Mouse (Mus musculus): Measurements from ENCODE around the gene Gm45213. TPM values are rescaled to one million over a fixed set of nuclear protein-coding genes. Genes with fewer than 3 reads are reported as not detected.

Gene Gm45213
- total RNA-seq (2014; fragmentation: Nextera tagmentation) (not detected in 2 replicates), total RNA-seq (2017) (not detected in 2 replicates), polyA plus RNA-seq (2012) (not detected in 2 replicates)

- ATAC-seq (ENCODE audit: extremely low read depth, insufficient number of reproducible peaks, low FRiP score, poor library complexity, severe bottlenecking) = no peak
- Histone ChIP-seq H3K27me3 (ENCODE audit: insufficient read depth, low read length) (peaks cover 47% of the 10 kb centered on the region), H3K4me1 (ENCODE audit: insufficient read depth, low read depth, low read length) (no peaks in the 10 kb centered on the region), H3K36me3 (replicated peaks) (no peaks in the 10 kb centered on the region), H3K9me3 (replicated peaks) (no peaks in the 10 kb centered on the region), H3K4me3 (ENCODE audit: low read depth, low read length) (no peak within 1 kb of the TSS)
- TF ChIP-seq GATA2 (IDR thresholded peaks at IDR 0.05; ENCODE audit: borderline replicate concordance, low read depth, low read length) (no peak), GATA1 (IDR thresholded peaks at IDR 0.05; ENCODE audit: borderline replicate concordance, low read length) (no peak), CTCF (IDR thresholded peaks at IDR 0.05; ENCODE audit: low read depth, low read length) (no peak), TAL1 (conservative IDR thresholded peaks at IDR 0.05; ENCODE audit: low read depth, low read length) (no peak), POLR2AphosphoS5 (IDR thresholded peaks at IDR 0.05; ENCODE audit: insufficient replicate concordance, low read depth, low read length) (no peak)
- no peak for DNase-seq (ENCODE audit: low spot score)
Observed at GRCm38 (mm10) chr7:66043552-66044459, at the start of gene Gm45213. Gene Gm45213, plus strand, starts transcription at chr7:66043602.

DNA sequence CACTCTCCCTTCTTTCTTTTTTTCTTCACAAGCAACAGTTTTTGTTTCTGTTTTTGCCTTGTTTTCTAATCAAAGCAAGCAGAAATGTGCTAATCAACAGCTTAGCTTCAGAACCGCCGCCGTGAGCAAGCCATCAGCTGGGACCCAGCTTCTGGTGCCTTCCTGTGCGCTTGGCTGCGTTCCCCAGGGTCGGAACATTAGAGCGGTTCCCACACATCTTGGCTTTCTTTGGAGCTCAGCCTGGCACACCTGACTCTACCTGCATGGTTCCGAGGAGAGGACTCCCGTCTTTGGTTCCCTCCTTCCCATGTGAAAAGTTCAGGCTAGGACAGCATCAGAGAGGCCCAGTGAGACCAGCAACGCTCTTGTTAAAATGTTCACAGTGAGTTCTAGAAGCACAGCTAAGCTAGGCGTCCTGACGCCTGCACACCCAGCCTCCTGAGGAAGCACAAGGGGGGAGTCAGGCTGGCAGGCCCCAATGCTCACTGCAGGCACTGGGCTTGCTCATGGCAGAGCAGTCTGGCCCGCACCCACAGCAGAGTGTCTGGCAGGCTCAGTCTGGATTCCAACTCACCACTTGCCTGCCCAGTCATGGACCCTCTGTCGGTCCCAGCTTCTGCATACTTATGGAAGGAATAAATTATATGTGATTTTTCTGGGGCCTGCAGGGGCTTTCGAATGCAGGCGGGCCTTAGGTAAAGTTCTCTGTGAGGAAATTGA, 42.2 kb upstream of the Gm45213 start:
- Histone ChIP-seq H3K9me3 (replicated peaks) (no peaks in the 10 kb centered on the region), H3K27me3 (ENCODE audit: insufficient read depth, low read length) (peaks cover 2% of the 10 kb centered on the region; the same call in 1 of the 2 replicates), H3K4me1 (ENCODE audit: insufficient read depth, low read depth, low read length) (no peaks in the 10 kb centered on the region), H3K4me3 (ENCODE audit: low read depth, low read length) (no peak overlapping the region), H3K36me3 (replicated peaks) (no peaks in the 10 kb centered on the region)
- TF ChIP-seq GATA1 (IDR thresholded peaks at IDR 0.05; ENCODE audit: borderline replicate concordance, low read length) (no peak), TAL1 (conservative IDR thresholded peaks at IDR 0.05; ENCODE audit: low read depth, low read length) (no peak)
- no peak for DNase-seq (ENCODE audit: low spot score)
- no peak for ATAC-seq (ENCODE audit: extremely low read depth, insufficient number of reproducible peaks, low FRiP score, poor library complexity, severe bottlenecking)

GRCm38 (mm10) chr7:66001797-66002196, 41.6 kb upstream of the Gm45213 start:
- H3K9me3 ChIP-seq (replicated peaks) = no peaks in the 10 kb centered on the region
- DNase-seq (ENCODE audit: low spot score) (no peak), ATAC-seq (ENCODE audit: extremely low read depth, insufficient number of reproducible peaks, low FRiP score, poor library complexity, severe bottlenecking) (no peak)
- H3K4me1 ChIP-seq (ENCODE audit: insufficient read depth, low read depth, low read length) = no peaks in the 10 kb centered on the region
- TF ChIP-seq POLR2AphosphoS5 (IDR thresholded peaks at IDR 0.05; ENCODE audit: insufficient replicate concordance, low read depth, low read length) (no peak), GATA2 (IDR thresholded peaks at IDR 0.05; ENCODE audit: borderline replicate concordance, low read depth, low read length) (no peak), CTCF (IDR thresholded peaks at IDR 0.05; ENCODE audit: low read depth, low read length) (no peak), GATA1 (IDR thresholded peaks at IDR 0.05; ENCODE audit: borderline replicate concordance, low read length) (no peak), TAL1 (conservative IDR thresholded peaks at IDR 0.05; ENCODE audit: low read depth, low read length) (no peak)
- no peaks in the 10 kb centered on the region for H3K36me3 ChIP-seq (replicated peaks)
- H3K4me3 ChIP-seq (ENCODE audit: low read depth, low read length) = no peak overlapping the region
- peaks cover 2% of the 10 kb centered on the region; the same call in 1 of the 2 replicates for H3K27me3 ChIP-seq (ENCODE audit: insufficient read depth, low read length)

- ATAC-seq (ENCODE audit: extremely low read depth, insufficient number of reproducible peaks, low FRiP score, poor library complexity, severe bottlenecking) (no peak), DNase-seq (ENCODE audit: low spot score) (no peak)
- peaks cover 2% of the 10 kb centered on the region; the same call in 1 of the 2 replicates for H3K27me3 ChIP-seq (ENCODE audit: insufficient read depth, low read length)
- H3K9me3 ChIP-seq (replicated peaks) = no peaks in the 10 kb centered on the region
- H3K4me1 ChIP-seq (ENCODE audit: insufficient read depth, low read depth, low read length) = no peaks in the 10 kb centered on the region
- no peak overlapping the region for H3K4me3 ChIP-seq (ENCODE audit: low read depth, low read length)
- no peak for TF ChIP-seq CTCF (IDR thresholded peaks at IDR 0.05; ENCODE audit: low read depth, low read length)
- no peak for TF ChIP-seq GATA1 (IDR thresholded peaks at IDR 0.05; ENCODE audit: borderline replicate concordance, low read length)
- TF ChIP-seq POLR2AphosphoS5 (IDR thresholded peaks at IDR 0.05; ENCODE audit: insufficient replicate concordance, low read depth, low read length) = no peak
- TF ChIP-seq TAL1 (conservative IDR thresholded peaks at IDR 0.05; ENCODE audit: low read depth, low read length) = no peak
- TF ChIP-seq GATA2 (IDR thresholded peaks at IDR 0.05; ENCODE audit: borderline replicate concordance, low read depth, low read length) = no peak
- H3K36me3 ChIP-seq (replicated peaks) = no peaks in the 10 kb centered on the region
Observed at GRCm38 (mm10) chr7:66003447-66003846, 40.0 kb upstream of the Gm45213 start.

DNA sequence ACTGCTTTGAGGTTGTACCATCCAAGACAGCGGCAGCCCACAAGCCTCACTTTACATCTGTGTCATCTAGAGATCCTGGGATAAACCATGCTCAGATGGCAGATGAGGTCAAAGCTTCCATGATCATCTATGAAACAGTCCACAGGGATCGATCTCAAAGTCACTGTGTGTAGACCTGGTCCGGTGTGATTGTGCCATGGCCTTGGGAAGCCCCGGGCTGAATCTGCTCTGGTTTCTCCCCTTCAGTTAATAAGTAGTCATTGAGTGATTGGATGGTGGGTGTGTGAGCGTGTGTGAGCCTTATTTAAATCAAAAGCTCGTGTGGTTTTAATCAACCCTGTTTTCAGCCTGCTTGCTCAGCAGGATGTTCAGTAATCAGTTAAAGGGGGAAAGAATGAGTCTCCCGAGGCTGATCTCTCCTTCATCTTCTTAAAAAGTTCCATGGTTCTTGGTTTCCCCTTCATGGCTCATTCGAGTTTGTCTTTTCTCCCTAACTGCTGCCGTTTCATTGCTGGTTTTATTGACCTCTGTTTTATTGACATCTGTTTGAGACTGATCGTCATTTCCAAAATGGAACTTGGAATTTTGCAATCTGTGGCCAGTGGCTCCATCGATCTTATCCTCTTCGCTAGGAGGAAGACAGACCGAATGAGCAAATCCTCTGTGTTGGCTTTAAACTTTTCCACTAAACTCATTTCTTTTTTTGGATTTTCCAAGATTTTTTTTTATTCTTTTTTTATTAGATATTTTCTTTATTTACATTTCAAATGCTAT, 39.4 kb upstream of the Gm45213 start:
- no peaks in the 10 kb centered on the region for H3K4me1 ChIP-seq (ENCODE audit: insufficient read depth, low read depth, low read length)
- no peak for ATAC-seq (ENCODE audit: extremely low read depth, insufficient number of reproducible peaks, low FRiP score, poor library complexity, severe bottlenecking)
- no peaks in the 10 kb centered on the region for H3K9me3 ChIP-seq (replicated peaks)
- TF ChIP-seq GATA1 (IDR thresholded peaks at IDR 0.05; ENCODE audit: borderline replicate concordance, low read length) = no peak
- TF ChIP-seq CTCF (IDR thresholded peaks at IDR 0.05; ENCODE audit: low read depth, low read length) = no peak
- TF ChIP-seq TAL1 (conservative IDR thresholded peaks at IDR 0.05; ENCODE audit: low read depth, low read length) = no peak
- TF ChIP-seq GATA2 (IDR thresholded peaks at IDR 0.05; ENCODE audit: borderline replicate concordance, low read depth, low read length) = no peak
- TF ChIP-seq POLR2AphosphoS5 (IDR thresholded peaks at IDR 0.05; ENCODE audit: insufficient replicate concordance, low read depth, low read length) = no peak
- DNase-seq (ENCODE audit: low spot score) = no peak
- peaks cover 2% of the 10 kb centered on the region; the same call in 1 of the 2 replicates for H3K27me3 ChIP-seq (ENCODE audit: insufficient read depth, low read length)
- no peaks in the 10 kb centered on the region for H3K36me3 ChIP-seq (replicated peaks)
- H3K4me3 ChIP-seq (ENCODE audit: low read depth, low read length) = no peak overlapping the region
